In the genomic region with DNA sequence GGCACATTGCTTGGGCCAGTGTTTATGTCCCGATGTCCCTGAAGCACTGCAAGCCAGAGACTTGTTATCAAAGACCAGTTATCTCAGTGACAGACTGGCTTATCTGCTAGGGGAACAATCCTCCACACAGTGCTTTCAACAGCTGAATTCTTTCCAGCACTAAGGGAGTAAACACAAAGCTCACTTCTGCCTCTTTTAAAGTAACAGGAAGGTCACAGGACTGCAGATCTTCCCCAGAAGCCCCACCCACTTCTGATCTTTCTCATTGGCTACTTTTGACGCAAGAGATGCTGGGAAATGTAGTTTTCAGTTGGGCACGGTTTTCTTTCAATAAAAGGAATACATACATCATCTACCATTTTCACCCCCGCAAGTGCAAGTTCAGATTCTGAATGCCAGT, we compare ENCODE assay signal across 7 mouse cellular contexts.
DNase-seq lines count a peak whose midpoint lies in the region; ATAC-seq and TF ChIP-seq lines count a peak whose summit lies in the region.

No protein-coding gene starts in this region.

- no peaks in the 10 kb centered on the region for H3K36me3 ChIP-seq in intestine, postnatal 0 days (ENCODE audit: control insufficient read depth, insufficient read depth)
- peaks cover 3% of the 10 kb centered on the region; the same call in 1 of the 2 replicates for H3K36me3 ChIP-seq in stomach, embryonic 14.5 days (ENCODE audit: control insufficient read depth, insufficient read depth, low read length)

- no peak for TF ChIP-seq POLR2A in brain, embryonic 14.5 days (IDR thresholded peaks at IDR 0.05; ENCODE audit: borderline replicate concordance, extremely low read depth, insufficient read depth, insufficient read length, poor library complexity, severe bottlenecking)
- TF ChIP-seq POLR2A in lung, adult 2 months (IDR thresholded peaks at IDR 0.05; ENCODE audit: borderline replicate concordance, extremely low read depth, low read depth, low read length) = no peak

- H3K4me2 ChIP-seq in intestine, postnatal 0 days (replicated peaks; ENCODE audit: low read depth) = peak overlapping the region; percentile 40
- peak overlapping the region; percentile 36 for H3K4me2 ChIP-seq in stomach, embryonic 14.5 days (replicated peaks; ENCODE audit: low read depth, low read length)

- H3K4me1 ChIP-seq in intestine, postnatal 0 days (replicated peaks; ENCODE audit: control insufficient read depth, insufficient read depth, low read length) = no peaks in the 10 kb centered on the region
- peaks cover 6% of the 10 kb centered on the region; the same call in 1 of the 2 replicates for H3K4me1 ChIP-seq in lung, adult 2 months (ENCODE audit: control insufficient read depth, insufficient read depth, low read length)
- no peaks in the 10 kb centered on the region for H3K4me1 ChIP-seq in stomach, embryonic 14.5 days (ENCODE audit: control insufficient read depth, insufficient read depth, low read length)

- WGBS in intestine, postnatal 0 days = 13% methylated on average over 4 of the region's 4 CpGs
- WGBS in lung, adult 2 months = 15% methylated on average over 4 of the region's 4 CpGs
- 11% methylated on average over 4 of the region's 4 CpGs for WGBS in stomach, embryonic 14.5 days

- TF ChIP-seq CTCF in brain, embryonic 14.5 days (IDR thresholded peaks at IDR 0.05; ENCODE audit: borderline replicate concordance, extremely low read depth, insufficient read depth, insufficient read length) = no peak
- TF ChIP-seq CTCF in intestine, postnatal 0 days (IDR thresholded peaks at IDR 0.05; ENCODE audit: low read depth) = peak; percentile 35; the same call in 1 of the 2 replicates
- TF ChIP-seq CTCF in lung, adult 2 months (IDR thresholded peaks at IDR 0.05; ENCODE audit: insufficient read depth, low read length) = no peak

- no peak overlapping the region for H3K4me3 ChIP-seq in intestine, postnatal 0 days (ENCODE audit: low read depth, low read length)
- H3K4me3 ChIP-seq in lung, adult 2 months (replicated peaks; ENCODE audit: extremely low read depth, low read depth, low read length) = peak overlapping the region; percentile 18
- H3K4me3 ChIP-seq in stomach, embryonic 14.5 days (ENCODE audit: low read depth, low read length) = no peak overlapping the region

- DNase-seq in urinary bladder, postnatal 14 days (ENCODE audit: low spot score) = peak; percentile 61
- DNase-seq in urinary bladder, postnatal 10 days (ENCODE audit: low spot score) = no peak
- peak; percentile 73 for DNase-seq in brain, embryonic 14.5 days (ENCODE audit: low read depth)
- peak; percentile 35 for DNase-seq in gastrocnemius, postnatal 25 days
- peak; percentile 16 for DNase-seq in lung, adult 2 months

- peak; percentile 69 for ATAC-seq in intestine, postnatal 0 days
- ATAC-seq in stomach, embryonic 14.5 days (ENCODE audit: insufficient number of reproducible peaks, insufficient read depth, low FRiP score, low read depth) = peak; percentile 75; the same call in 1 of the 2 replicates

- no peak overlapping the region for H3K9ac ChIP-seq in intestine, postnatal 0 days (ENCODE audit: low read depth, low read length)
- H3K9ac ChIP-seq in stomach, embryonic 14.5 days (replicated peaks; ENCODE audit: low read depth, low read length) = no peak overlapping the region

- H3K27me3 ChIP-seq in intestine, postnatal 0 days (replicated peaks; ENCODE audit: control insufficient read depth, insufficient read depth, low read length) = no peaks in the 10 kb centered on the region
- no peaks in the 10 kb centered on the region for H3K27me3 ChIP-seq in stomach, embryonic 14.5 days (ENCODE audit: control insufficient read depth, insufficient read depth, low read length)

- no peak overlapping the region for H3K27ac ChIP-seq in intestine, postnatal 0 days (ENCODE audit: low read depth, low read length)
- H3K27ac ChIP-seq in stomach, embryonic 14.5 days (ENCODE audit: low read length) = peak overlapping the region; percentile 15; the same call in 1 of the 2 replicates

- H3K9me3 ChIP-seq in intestine, postnatal 0 days (ENCODE audit: control insufficient read depth) = no peaks in the 10 kb centered on the region
- H3K9me3 ChIP-seq in stomach, embryonic 14.5 days (ENCODE audit: control insufficient read depth, low read depth, low read length) = no peaks in the 10 kb centered on the region; the same call in 1 of the 2 replicates
